Mouse (Mus musculus): ENCODE measurements around the gene Vps50.
"Not testable (repeated sequence)": the region's sequence is repeated elsewhere in the genome, so short reads cannot be mapped to it uniquely, and the experiment has no call there.

Vps50 gene

DNA sequence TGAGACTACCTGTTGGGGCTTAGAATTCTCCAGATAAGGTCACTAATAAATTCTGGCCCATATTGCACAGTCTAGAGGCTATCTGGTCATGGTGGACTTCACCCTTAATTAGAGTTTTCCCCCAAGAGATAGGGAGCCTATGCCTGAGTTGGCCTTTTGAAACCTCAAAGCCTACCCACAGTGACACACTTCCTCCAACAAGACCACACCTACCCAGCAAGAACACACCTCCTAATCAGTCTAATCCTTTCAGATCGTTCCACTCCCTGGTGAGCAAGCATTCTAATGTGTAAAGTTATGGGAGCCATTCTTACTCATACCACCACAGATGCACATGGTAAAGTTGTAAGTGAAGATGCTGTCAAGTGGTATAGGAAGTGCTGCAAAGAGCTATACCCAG, 37.9 kb downstream of the Vps50 start:
- DNase-seq (ENCODE audit: low read depth, low spot score): no peak

DNA sequence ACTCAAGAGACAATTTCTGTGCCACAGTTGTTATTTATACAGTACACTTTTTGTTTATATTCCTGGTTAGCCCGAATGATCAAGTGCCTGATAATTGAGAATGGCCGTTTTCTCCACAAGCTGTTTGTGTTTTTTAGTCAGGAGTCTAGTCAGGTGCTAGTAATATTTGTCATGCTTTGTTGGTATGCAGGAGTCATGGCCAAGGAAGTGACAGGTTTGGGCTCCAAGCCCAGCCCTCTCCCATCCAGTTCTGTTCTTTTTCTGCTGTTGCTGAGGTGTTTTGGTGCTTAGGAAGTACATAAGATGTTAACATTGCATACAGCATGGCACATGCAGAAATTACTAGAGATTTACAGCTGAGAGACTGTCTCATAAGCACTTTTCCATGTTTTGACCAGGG, 41.3 kb downstream of the Vps50 start:
- DNase-seq (ENCODE audit: low read depth, low spot score): no peak

GRCm38 (mm10) chr6:3543862-3544261, 45.7 kb downstream of the Vps50 start:
- DNase-seq (ENCODE audit: low read depth, low spot score): no peak

DNA sequence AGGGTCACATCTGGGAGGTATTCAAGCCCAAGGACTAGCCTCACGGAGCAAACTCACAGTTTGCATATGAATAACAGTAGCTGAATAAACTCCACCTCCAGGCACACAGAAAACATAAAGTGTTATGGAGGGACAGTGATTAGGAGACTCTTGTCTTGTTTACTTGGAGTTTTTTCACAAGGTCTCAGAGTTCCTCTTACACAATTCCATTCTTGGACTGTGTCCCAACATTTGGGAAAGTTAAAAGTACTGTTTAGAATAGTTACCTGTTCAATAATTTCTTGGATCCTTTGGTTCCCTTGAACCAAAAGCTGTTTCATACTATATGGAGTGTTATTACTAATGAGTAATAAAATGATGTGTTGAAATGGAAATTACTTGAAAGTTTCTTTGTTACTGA, 46.8 kb downstream of the Vps50 start:
- no peak for DNase-seq (ENCODE audit: low read depth, low spot score)

- DNase-seq (ENCODE audit: low read depth, low spot score): no peak
These were observed 50.8 kb downstream of the Vps50 start for GRCm38 (mm10) chr6:3548959-3549358.

- DNase-seq (ENCODE audit: low read depth, low spot score): no peak
These were observed 51.8 kb downstream of the Vps50 start for GRCm38 (mm10) chr6:3549992-3550391.

DNA sequence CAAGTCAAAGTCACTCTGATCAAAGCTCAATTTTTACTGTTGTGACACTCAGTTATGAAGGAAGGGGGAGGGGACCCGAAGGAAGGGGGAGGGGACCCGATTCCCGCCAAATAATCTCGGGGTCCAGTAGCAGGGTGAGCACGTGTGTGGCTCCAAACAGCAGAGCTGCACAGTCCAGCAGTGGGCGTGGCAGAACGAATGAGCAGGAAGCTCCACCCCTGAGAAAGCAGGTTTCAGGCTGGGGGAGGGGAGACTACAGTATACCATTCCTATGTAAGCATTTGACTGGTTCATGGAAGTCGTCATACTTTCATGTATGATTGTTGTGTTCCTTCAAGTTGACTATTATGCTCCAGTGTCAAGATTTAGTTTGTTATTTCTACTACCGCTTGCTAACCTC, 54.5 kb downstream of the Vps50 start:
- DNase-seq (ENCODE audit: low read depth, low spot score): not testable (repeated sequence)

GRCm38 (mm10) chr6:3557177-3557576, 59.0 kb downstream of the Vps50 start:
- no peak for DNase-seq (ENCODE audit: low read depth, low spot score)

DNA sequence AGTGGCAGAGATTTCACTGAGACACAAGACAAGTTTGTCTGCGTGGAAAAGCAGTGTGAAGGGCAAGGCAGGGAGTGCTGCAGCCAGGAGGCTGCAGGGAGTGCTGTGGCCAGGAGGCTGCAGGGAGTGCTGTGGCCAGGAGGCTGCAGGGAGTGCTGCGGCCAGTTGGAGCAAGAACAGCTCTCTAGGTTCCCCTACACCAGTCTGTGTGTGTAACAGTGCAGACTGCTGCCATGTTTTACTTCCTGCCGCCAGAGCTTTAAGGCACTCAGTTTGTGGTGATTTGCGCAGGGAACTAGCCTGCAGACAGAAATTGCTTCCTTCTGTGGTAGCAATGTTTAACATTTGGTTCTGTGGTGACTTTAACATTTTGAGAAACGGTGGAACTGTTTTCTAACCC, 61.8 kb downstream of the Vps50 start:
- DNase-seq (ENCODE audit: low read depth, low spot score): peak; percentile 14

- DNase-seq (ENCODE audit: low read depth, low spot score): no peak
These were observed 64.1 kb downstream of the Vps50 start for GRCm38 (mm10) chr6:3562301-3562700.

DNA sequence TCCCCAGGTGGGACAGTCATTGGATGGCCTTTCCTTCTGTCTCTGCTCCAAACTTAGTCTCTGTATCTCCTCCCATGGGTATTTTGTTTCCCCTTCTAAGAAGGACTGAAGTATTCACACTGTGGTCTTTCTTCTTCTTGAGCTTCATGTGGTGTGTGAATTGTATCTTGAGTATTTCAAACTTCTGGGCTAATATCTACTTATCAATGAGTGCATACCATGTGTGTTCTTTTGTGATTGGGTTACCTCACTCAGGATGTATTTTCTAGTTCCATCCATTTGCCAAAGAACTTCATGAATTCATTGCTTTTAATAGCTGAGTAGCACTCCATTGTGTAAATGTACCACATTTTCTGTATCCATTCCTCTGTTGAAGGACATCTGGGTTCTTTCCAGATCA, 65.9 kb downstream of the Vps50 start:
- DNase-seq (ENCODE audit: low read depth, low spot score): not testable (repeated sequence)

DNA sequence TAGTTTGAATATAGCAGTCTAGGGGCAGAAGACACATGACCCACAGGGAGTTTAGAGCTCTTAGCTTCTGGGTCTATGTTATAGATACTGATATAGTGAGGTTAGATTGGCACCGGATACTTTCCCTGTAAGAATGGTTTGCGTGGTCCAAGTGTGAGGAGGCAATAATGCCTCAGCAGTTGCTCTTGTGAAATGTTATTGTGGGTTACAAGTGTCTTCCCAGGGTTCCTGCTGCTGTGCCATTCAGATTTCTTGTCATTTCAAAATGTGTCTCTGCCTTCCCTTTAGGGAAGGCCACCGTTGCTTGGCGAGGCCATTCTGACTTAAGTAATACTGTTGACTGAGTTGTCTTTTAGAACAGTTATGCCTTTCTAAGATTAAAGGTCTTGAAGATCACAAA, 66.8 kb downstream of the Vps50 start:
- DNase-seq (ENCODE audit: low read depth, low spot score): no peak

GRCm38 (mm10) chr6:3565667-3566066, 67.5 kb downstream of the Vps50 start:
- DNase-seq (ENCODE audit: low read depth, low spot score): no peak

DNA sequence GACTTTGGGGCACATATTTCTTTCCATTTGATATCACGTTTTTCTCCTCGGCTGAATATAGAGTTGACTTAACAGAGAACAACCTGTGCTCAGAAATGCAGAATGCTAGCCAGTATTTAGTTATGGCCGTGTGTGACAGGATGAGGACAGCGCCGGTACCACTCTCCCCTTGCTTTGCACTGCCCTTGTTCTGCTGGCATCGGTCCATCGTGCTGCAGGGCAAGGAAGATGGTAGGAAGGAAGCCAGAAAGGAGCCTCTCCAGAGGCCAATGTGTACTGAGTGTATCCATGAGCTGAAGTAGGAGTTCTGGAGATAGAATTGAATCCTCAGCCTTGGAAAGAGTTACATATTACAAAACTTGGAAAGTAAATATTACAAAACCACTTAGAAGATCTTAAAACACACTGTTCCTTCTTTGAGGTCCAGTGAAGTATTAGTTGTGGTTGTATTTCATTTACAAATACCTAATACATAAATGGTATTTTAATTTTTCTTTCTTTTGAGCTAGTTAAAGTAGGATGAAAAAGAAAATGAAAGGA, 69.0 kb downstream of the Vps50 start:
- DNase-seq (ENCODE audit: low read depth, low spot score): no peak

DNA sequence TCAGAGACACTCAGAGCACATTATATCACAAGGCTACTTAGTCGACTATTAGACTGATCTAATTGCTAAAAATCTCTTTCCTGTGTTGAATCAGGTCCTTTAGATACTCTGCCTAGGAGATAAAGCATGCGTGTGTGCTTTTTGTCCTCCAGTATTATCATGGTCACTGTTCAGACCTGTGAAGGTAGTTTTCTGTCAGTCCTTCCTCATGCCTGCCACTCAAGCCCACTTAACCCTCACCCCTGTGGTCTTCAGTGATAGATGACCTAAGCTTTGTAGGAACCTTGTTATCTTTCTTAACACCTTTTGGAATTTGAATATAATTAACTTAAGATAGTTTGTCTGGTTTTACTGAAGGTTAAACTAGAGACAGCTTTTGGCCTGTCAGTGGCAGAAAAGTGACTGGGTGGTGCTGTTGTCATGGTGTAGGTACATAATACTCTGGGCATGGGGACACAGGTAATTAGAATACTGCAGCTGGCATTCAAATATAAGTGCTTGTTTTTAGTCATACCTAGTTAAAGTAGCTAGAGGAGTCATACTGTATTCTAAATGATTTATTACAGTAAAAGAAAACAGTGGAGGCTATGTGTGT, 74.1 kb downstream of the Vps50 start:
- no peak for DNase-seq (ENCODE audit: low read depth, low spot score)

GRCm38 (mm10) chr6:3573787-3574186, 75.6 kb downstream of the Vps50 start:
- no peak for DNase-seq (ENCODE audit: low read depth, low spot score)

- no peak for DNase-seq (ENCODE audit: low read depth, low spot score)
These were observed 87.2 kb downstream of the Vps50 start for GRCm38 (mm10) chr6:3585402-3585801.

DNA sequence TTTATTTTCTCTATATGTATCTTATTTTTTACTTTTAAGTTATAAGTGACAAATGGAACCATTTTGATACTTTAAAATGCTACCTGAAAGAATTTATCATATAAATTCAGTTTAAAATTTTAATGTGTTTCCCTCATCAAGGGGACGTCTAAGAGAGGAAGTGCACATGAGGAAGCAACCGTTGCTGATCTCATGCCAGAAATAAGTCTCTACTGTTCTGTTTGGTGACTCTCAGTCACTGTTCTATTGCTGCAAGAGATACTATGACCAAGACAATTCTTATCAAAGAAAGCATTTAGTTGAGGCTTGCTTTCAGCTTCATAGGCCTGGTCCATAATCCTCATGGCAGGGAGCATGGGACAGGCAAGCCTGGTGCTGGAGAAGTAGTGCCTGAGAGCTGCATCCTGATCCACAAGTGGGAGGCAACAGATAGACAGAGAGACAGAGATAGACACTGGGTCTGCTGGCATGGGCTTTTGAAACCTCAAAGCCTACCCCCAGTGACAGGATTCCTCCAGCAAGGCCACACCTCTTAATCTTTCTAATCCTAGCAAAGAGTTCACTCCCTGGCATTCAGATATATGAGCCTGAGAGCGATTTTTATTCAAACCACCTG, 92.2 kb downstream of the Vps50 start:
- DNase-seq (ENCODE audit: low read depth, low spot score): no peak

- DNase-seq (ENCODE audit: low read depth, low spot score): no peak
These were observed 96.1 kb downstream of the Vps50 start for GRCm38 (mm10) chr6:3594246-3594645.

DNA sequence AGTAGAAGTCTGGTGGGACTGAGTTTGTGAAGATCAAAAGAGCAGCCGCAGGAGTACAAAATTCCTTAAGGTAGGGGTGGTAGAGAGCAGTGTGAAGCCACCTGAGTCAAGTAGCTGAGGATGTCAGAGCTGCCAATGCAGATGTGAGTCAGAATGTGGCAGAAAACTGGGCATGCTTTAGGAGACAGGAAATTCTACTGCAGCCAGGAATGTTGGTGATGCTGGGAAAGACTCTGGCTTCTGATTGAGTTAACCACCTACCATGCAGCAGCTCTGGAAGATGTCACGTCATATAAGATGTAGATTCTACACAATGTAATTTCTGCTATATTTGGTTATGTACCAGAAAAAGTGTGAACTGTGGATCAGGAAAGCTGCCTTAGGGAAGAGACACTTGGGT, 114.6 kb downstream of the Vps50 start:
- DNase-seq (ENCODE audit: low read depth, low spot score): no peak

DNA sequence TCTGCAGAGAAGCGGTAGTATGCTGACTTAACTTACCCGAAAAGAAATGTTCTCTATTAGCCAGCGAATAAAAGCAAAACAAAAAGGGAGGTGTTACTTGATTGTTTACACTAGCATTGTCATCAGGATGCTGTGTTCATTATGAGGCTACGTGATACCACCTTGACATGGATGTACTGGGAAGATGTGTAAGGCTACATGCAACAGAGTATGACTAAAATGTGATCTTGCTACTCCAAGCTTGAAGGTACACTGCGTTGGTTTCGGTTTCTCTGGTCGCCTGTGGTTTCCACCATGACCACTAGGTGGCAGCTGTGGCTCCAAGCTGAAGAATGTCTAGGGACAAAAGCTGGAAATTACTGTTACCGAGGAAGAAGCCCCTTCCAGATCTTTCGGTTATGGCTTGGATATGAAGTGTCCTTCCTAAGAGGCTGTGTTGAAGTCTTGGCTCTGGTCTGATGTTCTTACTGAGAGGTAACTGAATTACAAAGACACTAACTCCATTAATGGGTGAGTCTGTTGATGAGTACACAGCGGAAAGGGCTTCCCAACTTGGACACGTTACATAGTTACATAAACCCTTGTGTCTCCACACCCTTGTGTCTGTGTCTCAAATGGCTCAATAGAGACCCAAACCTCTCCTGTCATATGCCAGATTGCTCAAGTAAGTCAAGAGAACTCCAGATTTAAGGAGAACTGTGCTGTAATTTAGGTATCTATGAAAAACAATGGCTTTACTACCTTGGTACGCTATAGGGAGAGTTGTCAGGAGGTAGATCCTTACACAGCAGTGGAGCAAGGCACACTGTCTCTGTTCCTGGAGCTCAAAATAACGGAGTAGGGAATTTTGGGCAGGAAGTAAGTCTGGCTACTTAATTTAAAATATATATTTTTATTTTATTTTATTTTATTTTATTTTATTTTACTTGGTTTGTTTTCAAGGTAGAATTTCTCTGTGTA, 122.5 kb downstream of the Vps50 start:
- peak; percentile 19 for DNase-seq (ENCODE audit: low read depth, low spot score)
